Mouse (Mus musculus): ENCODE measurements around the gene Znhit6.

- TF ChIP-seq CTCF (IDR thresholded peaks at IDR 0.05; ENCODE audit: insufficient read depth, low read depth, low read length): no peak
- TF ChIP-seq POLR2A (IDR thresholded peaks at IDR 0.05; ENCODE audit: insufficient read depth, low read depth, low read length): no peak
Observed at GRCm38 (mm10) chr3:145614362-145615115, 38.5 kb downstream of the Znhit6 start.
